Mouse (Mus musculus) inflammation-experienced regulatory T-cells, adult 16 weeks (primary cell): Measurements from ENCODE around the gene Fhit. TPM values are rescaled to one million over a fixed set of nuclear protein-coding genes. Genes with fewer than 3 reads are reported as not detected.

ENCODE experiments used
- polyA plus RNA-seq: library from polyadenylated mRNA; unstranded; fragments of 100-300 nt; shearing (Covaris generic); gene quantifications from one replicate; pipeline ENCODE4 v1.2.1, GENCODE M21; 2017

Fhit gene
- polyA plus RNA-seq: 7.5 TPM

GRCm38 (mm10) chr14:11161751-11162231, at the start of gene Fhit:
TSS of gene Fhit (minus strand) at chr14:11162035.

Other genes starting within 250 kb of the Fhit start
- 3.1 TPM for gene Gm3839, start 194.7 kb upstream of the Fhit start, polyA plus RNA-seq